Mouse (Mus musculus) frontal cortex, postnatal 36 days (tissue): Measurements from ENCODE around the gene Prn.

ENCODE experiments used
- DNase-seq, 2 experiments: peaks; one replicate each; pipeline ENCODE4 v3.0.0; 2022; ENCODE audit warnings: low spot score in 2 of 2

Prn gene

GRCm38 (mm10) chr2:131909683-131910572 is at the start of gene Prn, which contains the start of gene Prnp:
Gene Prn, plus strand, starts transcription at chr2:131909957.
Gene Prnp, plus strand, starts transcription at chr2:131909928.
- peak; percentile 87 to 89 for DNase-seq

DNA sequence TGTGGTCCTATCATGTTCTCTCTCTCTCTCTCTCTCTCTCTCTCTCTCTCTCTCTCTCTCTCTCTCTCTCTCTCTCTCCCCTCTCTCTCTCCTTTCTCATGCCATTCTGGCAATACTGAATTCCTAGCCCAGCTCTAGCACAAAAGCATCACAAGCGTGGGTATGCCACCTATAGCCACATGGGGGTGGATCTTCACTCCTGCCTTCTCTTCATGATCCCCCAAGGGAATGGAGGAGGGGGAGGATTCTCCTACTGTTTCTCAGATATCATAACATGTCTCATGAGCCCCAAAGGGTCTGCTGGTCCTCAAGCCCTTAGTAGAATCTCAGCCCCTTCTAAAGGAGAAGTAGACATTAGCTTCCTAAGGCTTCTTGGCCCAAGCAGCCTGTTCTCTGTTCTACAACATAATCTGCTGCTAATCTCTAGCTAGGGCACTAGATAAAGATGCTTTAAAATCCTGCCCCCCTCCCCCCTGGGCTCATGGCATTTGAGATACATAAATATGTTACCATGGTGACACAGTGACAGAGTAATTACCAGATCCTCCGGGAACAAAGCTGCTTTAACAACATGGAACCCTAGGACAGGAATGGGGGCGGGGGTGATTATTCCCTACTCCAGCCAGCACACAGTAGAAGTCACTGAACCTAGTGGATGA is 47.0 kb upstream of the Prn start:
- no peak for DNase-seq

DNA sequence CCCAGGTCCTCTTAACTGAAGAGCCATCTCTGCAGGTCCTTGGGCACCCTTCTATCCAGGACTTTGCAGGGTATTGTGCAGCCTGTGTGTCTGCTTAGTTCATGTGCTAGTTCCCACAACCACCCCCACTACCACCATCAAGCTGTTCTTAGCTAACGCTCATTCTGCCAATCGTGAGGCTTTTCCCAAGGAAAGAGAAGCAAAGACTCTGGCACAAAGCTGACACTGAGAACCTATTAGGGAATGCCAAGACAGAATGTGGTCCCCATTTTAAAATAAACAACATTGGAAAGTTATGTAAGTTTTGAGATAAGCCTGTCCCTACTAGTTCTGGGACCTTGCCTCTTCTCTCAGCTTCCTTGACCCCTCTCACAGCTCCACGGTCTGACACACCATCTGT is 46.3 kb upstream of the Prn start:
- DNase-seq: no peak

DNA sequence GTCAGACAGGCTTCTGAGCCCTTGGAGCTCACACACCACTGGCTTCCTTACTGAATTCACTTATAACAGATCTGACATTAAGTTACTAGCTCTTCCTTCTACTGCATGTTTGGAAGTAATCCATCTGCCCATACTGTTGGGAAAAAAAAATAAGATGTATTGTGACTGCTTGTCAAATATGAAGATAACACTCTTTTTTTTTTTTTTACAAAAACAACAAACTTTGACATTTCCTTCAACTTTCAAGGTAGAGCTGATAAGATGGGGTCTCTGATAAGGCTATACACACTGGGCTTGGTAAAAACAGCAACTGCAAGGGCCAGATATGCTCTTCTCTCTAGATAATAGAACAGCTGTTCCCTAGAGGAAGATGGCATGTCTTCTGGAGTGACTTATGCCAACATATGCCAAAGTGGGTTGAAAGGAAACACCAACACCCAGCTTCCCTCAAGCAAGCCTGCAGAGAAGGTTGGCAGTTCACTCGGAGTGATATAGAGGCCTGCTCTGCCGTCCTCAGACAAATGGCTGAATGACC is 45.4 kb upstream of the Prn start:
- DNase-seq: no peak

DNA sequence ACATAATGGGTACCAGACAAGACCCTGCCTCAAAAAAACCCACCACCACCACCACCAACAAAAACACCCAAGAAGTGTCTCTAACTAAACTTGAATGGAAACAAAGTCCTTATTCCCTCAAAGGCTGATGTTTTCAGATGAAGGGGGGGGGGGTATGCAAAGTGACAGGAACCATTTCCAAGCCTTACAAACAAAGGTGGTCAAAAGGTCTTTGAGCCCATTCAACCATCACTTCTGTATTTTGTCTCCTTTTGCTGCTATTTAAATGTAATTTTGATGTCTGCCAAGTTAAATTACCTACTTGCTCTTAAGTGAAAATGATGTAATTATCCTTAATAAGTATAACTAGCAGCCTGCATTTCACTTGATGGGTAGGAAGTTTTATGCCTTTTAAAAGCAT is 43.1 kb upstream of the Prn start:
- DNase-seq: no peak

DNA sequence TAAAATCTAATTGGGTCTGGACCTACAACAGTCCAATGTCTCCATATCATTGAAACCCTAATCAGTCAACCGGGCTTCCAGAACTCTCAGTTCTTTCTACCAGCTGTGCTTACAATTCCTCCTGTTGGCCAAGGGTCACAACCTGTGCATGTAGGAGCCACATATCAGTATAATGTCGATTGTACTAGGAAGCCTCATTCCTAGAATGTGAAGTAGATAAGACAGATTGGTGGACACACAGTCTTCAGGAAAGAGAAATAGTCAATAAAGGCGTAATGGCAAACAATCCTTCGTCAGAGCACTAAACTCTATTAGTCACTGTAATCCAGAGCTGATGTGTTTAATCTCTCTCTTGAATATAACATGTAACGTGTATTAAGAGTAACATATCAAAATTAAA is 40.8 kb upstream of the Prn start:
- DNase-seq: no peak

GRCm38 (mm10) chr2:131873376-131873775 is 36.4 kb upstream of the Prn start:
- DNase-seq: no peak

DNA sequence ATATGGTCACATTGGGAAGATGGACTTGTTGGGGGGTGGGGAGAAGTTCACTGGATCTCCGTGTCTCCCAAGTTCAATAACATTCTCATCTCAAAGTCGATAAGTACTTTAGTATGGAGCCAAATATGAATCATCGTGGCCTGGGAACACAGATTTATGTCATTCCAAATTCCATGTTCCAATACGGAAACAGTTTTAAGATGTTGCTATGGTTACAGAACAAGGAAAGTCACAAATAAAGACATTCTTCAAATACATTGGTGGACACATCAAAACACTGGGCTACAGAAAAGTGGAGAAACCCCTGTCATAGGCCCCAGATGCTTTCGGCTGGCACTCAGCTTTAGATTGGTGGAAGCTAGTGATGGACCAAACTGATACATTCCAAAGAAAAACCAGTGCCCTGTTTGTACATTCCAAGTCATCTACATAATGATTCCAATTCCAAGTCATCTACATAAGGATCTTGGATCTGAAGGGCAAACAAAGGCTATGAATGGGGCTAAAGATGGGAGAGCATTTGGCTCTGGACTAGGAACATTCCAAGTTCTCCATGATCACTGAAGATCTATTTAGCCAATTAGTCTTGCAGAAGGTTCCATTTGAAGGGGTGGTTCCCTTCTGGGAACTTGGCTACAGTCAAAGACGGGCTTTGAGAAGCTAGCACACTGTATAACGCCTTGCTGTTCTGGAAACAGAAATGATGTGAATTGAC is 33.0 kb upstream of the Prn start:
- DNase-seq: no peak

DNA sequence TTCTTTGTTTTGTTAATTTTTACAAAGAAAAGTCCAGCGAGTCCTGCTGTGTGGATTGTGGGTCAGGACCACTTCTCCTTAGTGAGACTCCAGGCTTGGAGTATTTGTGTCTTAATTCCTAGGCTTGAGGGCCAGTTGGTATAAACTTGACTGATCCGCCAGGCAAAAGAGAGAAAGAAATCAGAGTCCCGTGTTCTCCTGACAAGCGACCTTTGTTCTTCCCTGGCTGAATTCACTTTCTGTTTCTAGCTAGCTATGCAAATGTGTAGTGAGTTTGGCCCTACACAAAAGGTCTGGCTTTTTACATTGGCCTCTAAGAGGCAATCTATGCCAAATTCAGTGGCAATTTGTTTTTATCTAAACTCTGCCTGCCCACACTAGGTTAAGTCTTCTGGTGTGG is 28.0 kb upstream of the Prn start:
- DNase-seq: no peak

- DNase-seq: peak in 1 of 2 experiments; percentile 61
Observed at GRCm38 (mm10) chr2:131883136-131883535, 26.6 kb upstream of the Prn start.

DNA sequence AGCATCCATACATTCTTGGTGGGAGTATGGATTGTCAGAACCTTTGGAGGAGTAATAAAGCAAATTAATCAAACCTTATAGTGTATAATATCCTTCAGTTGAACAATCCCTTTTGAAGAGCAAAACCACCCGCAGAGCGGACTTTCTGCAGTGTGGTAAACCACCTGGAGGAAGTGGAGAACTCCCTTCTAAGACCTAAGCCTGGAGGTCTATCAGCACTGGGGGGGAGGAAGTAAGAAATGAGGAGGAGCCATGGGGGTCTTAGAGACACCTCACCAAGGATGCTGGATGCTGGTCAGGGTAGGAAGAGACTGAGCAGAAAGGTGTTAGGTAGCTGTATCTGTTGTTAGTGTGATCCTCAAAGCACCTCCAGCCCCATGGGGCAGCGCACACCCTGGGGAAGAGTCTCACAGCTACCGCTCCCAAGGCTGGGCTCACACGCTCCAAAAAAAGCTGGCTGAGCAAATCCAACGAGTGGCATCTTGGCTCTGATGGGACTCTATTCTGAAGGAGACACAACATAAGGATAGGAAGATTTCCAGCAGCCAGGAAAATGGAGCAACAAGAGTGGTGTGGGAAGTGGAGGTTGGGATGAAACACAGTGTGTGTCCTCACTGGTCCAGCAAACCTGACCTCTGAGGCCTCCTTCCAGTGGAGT is 23.1 kb upstream of the Prn start:
- DNase-seq: no peak

DNA sequence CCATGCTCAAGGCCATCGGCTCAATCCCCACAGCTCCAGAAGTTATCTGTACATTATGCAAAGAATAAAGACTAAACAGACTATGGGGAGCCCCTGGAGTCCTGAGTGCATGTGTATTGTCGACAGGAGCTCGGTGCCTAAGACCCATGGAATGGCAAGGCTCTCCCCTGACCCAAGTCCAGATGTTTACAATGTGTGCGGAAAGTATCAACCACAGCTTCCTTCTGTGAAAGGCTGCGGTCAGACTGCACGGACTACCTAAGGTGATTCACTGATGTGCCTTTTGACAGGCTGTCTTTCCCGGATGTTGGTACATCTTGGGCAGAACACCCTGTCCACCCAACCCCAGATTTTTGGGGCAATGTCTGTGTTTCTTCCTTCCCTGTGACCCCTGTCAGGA is 21.5 kb upstream of the Prn start:
- DNase-seq: no peak

- DNase-seq: no peak
Observed at GRCm38 (mm10) chr2:131892534-131892933, 17.2 kb upstream of the Prn start.

DNA sequence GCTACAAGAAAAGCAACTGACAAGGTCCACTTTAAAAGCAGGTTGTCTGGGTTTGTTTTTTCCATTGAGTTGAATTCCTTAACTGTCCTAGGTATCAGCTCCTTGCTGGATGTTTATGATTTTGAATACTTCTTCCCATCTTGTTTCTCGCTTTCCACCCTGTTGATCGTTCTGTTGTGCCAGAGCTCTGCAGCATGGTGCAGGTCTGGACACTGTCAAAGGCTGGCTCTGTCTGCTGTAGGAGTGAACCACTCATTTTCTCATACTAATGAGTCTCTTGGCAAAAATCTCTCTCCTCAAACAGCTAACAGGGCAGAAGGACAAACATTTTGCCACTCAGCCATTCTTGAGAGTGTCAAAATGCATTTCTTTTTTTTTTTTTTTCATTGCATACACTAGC is 14.7 kb upstream of the Prn start:
- DNase-seq: no peak

GRCm38 (mm10) chr2:131896011-131896410 is 13.7 kb upstream of the Prn start:
- DNase-seq: no peak

GRCm38 (mm10) chr2:131897336-131898109 is 12.2 kb upstream of the Prn start:
- no peak for DNase-seq

DNA sequence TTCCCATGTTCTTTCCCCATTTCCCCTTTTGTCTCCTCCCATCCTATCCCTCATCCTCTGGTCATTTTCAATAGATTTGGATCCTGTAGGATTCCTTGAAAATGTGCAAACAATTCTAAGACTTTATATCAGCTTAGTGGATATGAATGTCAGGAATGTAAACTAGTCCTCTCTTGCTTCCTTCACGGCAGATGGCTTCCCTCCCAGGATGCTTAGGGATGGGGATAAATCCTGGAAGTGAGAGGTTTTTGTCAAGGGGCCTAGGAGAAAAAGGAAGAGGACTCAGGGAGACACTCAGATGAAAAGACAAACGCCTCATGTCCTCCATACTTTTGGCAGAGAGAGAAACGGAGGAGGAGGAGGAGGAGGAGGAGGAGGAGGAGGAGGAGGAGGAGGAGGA is 7.3 kb upstream of the Prn start:
- DNase-seq: no peak

- DNase-seq: peak in 1 of 2 experiments; percentile 41
Observed at GRCm38 (mm10) chr2:131902867-131903266, 6.9 kb upstream of the Prn start.

DNA sequence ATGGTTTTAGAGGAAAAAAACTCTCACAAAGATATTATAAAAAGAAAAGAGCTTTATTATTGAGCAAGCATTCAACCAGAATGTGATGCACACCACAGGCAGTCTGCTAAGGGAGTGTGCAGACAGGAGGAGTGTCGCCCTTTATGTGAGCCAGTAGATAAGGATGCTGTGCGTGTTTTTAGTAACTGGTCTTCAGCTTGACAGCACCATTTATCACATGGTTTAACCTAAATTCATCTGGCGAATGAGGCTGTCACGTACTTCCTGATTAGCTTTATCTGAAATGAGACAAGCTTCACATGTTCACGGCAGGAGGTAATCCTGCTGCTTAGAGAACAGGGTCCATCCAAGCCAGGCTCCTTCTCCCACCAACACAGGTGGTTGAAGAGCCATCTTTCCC is 4.7 kb upstream of the Prn start:
- no peak for DNase-seq

DNA sequence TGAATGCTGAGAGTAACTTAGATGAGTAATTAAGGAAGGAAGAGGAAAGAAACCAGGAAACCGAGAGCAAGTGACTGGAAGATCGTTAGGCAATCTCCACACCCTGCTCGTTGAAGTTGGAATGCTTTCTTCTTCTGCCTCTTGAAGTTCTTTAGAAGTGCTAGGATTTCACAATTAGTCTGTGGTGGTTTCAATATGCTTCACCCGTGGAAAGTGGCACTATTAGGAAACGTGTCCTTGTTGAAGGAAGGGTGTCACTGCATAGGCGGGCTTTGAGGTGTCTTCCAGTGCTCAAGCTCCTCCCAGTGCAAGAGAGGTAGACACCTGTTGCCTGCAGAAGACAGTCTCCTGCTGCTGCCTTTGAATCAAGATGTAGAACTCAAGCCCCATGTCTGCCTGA is 4.0 kb upstream of the Prn start:
- no peak for DNase-seq

DNA sequence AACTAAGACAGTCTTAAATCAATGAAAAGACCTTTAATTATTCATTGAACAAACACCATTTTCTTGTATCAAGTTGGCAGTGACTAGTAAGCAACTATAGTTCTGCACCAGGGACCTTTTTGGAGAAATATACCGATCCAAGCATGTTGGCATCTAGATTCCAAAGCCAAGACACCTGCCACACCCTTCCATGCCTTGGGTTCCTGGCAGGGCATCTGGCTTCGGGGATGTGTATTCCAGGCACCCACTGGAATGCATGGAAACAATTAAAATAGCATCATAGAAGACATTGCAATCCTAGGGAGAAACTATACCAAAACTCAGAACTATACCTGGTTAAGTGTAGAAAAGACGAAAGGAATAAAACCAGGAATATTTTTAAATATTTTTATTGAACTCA is 3.5 kb upstream of the Prn start:
- no peak for DNase-seq
